Mouse (Mus musculus) mouse embryonic stem cell (cell line): ENCODE measurements at regions not wholly inside any gene's neighbourhood (a gene's known extent, or its start where the extent isn't known, plus 50 kb on each side); places are given as distances from the start of the nearest gene placed in this dataset.

Source experiments
- in situ Hi-C, 2 experiments: fragments of 300-500 bp; cut with MboI; formaldehyde crosslinking; loops; 1 replicate in 1 of 2; 3 replicates in 1 of 2; pipeline ENCODE4 v1.14.3; 2019 to 2020; ENCODE audit warnings: low sequenced_read_pairs in 2 of 2, low pct_unique_long_range_greater_than_20kb in 1 of 2, mixed read lengths in 1 of 2; ENCODE audit not compliant: unreplicated experiment in 1 of 2

GRCm38 (mm10) chr17:93067850-93068249 lies 131.0 kb upstream of the Adcyap1 start:
- in situ Hi-C loops = loop anchor here in 1 of 2 experiments (25.0 kb wide), 1 partner anchor 331 kb away; no protein-coding TSS in a partner anchor

- in situ Hi-C loops = loop anchor here in 1 of 2 experiments (25.0 kb wide), 1 partner anchor 331 kb away; no protein-coding TSS in a partner anchor
These were observed 130.3 kb upstream of the Adcyap1 start for GRCm38 (mm10) chr17:93068489-93068888.

GRCm38 (mm10) chr17:93084048-93084447 lies 114.8 kb upstream of the Adcyap1 start:
- in situ Hi-C loops = no loop called here

- in situ Hi-C loops = no loop called here
These were observed 94.3 kb upstream of the Adcyap1 start for GRCm38 (mm10) chr17:93104516-93104915.

GRCm38 (mm10) chr17:93140003-93140402 lies 58.8 kb upstream of the Adcyap1 start:
- in situ Hi-C loops = no loop called here

- in situ Hi-C loops = no loop called here
These were observed 57.7 kb upstream of the Adcyap1 start for GRCm38 (mm10) chr17:93141125-93141524.
